Mouse (Mus musculus): Measurements from ENCODE around the gene Sema4d.

DNA sequence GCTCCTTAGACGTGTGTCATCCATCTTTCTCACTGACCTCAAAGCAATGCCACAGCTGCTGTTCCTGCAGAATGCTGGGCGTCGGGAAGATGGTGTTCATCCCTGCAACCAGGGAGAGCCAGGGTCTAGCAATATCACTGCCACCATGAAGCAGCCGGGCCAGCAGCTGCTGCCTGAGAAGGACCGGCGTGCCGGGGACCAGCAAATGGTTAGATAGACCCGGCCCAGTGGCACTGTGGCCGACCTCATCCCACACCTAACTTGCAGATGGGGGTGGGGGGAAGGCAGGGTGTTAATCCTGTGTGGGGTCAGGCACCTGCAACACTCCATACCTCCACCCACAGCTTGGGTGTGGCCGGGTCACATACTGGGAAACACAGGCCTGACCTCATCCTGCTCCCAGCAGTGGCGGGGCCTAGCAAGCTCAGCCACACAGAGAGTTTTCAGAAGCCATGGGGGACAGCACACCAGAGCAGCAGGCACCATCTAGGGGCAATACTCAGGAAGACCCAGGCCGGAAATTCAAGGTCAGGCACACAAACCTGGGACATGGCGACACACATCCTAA is 38.9 kb downstream of the Sema4d start:
- TF ChIP-seq HCFC1 (IDR thresholded peaks at IDR 0.05; ENCODE audit: borderline replicate concordance, insufficient read depth, low read length): no peak
- TF ChIP-seq CHD2 (IDR thresholded peaks at IDR 0.05; ENCODE audit: low read depth, low read length): no peak
